Mouse (Mus musculus): ENCODE data around the gene Dll4.

GRCm38 (mm10) chr2:119321771-119322586, 3.6 kb upstream of the Dll4 start:
- no peak for TF ChIP-seq GATA1 (IDR thresholded peaks at IDR 0.05; ENCODE audit: low read length)
- TF ChIP-seq TAL1 (IDR thresholded peaks at IDR 0.05; ENCODE audit: low read length), result no peak
